Mouse (Mus musculus) layer of hippocampus, postnatal 25 days (tissue): ENCODE measurements at regions not wholly inside any gene's neighbourhood (a gene's known extent, or its start where the extent isn't known, plus 50 kb on each side); places are given as distances from the start of the nearest gene placed in this dataset.

Source experiments
- DNase-seq, 2 experiments: peaks; one replicate each; pipeline ENCODE4 v3.0.0; 2022; ENCODE audit warnings: mixed read lengths in 2 of 2, low spot score in 1 of 2; ENCODE audit errors: extremely low spot score in 1 of 2

DNA sequence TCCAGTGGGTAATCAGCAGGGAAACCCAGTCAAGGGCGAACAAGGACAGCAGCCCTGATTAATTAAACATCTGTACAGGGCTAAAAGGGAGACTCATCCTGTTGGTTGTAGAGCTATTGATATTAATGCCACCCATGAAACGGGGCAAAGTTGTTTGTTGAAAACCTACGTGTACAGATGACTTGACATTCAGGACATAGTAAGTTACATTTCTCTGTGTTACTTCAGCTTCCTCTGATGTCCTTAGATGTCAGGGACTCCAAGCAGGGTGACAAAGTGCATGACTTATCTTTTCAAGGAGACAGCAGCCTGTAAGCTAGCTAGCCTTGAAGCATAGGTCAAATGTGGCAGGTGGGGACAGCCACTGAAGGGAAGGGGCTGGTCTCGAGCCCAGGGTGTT, 390.5 kb downstream of the Ccdc171 start:
- DNase-seq = no peak

- no peak for DNase-seq
These were observed 391.7 kb downstream of the Ccdc171 start for GRCm38 (mm10) chr4:83917009-83917408.

DNA sequence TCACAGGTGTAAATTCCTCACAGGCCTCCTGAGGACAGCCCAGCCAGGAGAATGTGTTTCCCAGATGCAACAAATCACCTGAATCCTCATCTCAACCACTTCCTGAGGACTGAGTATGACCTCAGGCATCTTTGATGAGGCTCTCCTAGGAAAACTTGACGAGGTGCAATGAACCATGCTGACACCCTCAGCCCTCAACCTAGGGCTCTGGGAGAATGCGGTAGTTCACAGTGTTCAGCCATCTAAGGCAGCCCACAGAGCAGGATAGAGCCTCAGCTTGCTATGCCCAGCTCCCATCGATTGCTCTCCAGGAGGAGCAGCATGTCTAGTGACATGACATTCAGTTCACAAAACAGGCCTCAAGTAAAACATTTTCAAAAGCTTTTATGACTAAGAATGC, 392.7 kb downstream of the Ccdc171 start:
- DNase-seq = no peak

GRCm38 (mm10) chr4:83919041-83919440, 393.7 kb downstream of the Ccdc171 start:
- DNase-seq = no peak

DNA sequence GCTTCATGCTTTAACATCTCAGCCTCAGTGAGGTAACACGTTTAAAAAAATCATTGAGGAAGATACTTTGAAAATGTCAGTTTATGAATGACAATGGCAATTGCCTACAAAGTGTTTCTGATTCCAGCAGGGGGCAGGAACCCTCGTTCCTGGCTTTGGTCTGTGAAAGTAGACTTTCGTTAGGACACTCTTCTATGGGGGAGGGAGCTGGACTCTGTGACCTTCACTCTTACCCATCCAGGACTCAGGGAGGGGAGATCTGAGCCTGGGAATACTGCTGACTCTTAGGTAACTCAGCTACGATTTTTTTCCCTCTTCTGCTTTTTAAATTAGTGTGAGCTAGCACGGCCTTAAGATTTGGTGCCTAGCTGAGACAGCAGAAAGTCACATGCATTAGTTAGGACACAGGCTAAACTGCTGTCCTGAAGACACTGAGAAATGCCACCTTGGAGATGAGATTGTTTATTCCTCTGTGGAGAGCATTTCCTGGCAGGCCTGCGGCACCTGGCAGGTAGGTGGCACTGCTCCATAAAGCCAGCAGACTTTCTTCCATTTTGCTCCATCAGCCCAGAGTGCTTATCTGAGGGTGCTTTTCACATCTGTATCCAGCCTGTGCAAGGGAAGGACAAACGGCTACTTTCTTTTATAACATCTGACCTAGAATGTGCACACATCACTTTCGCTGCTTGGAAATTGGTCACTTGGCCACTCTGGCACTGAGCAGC, 399.9 kb downstream of the Ccdc171 start:
- no peak for DNase-seq

DNA sequence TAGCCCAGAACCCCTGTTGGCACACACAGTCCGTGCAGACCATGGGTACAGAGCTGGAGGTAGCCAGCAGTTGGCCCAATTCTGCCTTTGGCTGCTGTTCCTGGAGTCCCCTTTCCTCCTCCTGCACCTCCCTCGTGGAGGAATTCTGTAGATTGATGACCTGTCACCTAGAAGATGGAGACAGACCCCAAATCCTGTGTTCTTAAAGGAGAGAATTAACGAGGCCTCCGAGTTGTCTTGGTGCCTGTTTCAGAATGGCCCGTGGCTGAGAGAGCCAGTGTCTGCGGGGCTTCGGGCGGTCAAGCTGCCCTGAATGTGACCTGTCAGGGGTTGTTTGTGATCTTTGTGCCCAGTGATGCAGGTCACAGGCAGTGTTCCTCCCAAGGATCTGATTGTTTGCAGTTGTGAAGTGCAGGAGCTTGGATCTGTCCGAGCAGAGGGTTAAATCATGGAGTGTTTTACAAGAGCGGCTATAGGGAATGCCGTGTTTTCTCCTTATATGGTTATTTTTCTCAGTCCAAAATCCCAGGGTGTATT, 400.9 kb downstream of the Ccdc171 start:
- no peak for DNase-seq

DNA sequence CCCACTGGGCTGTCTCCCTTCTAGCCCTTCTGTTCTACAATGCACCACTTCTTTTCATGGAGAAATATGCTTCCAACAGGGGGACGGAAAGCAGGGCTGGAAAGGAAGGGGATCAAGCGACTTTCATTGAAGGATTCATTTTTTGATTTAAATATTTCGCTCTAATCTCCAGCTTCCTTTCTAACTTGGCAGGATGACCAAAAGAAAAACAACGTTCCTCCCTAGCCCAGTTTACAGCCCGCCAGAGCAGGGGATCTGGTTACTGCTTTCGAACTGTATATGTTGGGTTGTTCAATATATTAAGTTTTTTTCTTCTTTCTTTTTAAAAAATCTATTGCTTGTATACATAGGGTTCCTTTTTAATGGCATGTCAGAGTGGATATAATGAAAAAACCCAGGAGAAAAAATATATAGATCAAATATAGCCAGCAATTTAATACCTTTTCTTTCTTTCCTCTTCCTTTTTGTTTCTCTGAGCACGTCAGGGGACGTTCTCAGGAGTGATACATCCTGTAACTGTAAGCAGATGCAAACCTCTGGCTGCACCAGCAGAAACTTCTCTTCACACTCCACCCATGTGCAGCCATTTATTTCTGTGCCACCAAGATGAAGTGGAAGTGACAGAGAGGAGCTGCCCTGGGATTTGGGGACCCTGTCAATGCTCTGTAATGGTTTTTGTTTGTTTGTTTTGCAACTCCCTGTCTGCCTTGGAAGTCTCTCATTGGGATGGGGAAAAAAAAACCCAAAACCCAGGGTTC, 406.7 kb downstream of the Ccdc171 start:
- DNase-seq = no peak

DNA sequence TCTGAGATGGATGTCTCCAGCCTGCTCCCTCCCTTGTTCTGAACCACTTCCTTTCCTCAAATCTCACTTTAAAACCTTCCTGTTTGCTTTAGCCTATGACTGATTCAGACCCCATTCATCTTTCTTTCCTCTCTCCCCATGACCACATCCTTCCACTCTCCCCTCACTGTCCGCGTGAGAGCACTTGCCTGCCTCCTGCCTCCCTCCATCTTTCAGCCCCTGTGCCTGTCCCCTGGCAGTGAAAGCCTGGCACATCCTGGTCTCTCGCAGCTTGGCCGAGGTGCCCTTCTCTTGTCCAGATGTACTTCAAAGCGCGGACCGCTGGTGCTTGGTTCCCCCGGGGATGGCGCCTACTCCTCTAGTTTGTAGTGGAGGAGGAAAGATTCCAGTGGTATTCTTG, 416.3 kb downstream of the Ccdc171 start:
- DNase-seq = no peak

DNA sequence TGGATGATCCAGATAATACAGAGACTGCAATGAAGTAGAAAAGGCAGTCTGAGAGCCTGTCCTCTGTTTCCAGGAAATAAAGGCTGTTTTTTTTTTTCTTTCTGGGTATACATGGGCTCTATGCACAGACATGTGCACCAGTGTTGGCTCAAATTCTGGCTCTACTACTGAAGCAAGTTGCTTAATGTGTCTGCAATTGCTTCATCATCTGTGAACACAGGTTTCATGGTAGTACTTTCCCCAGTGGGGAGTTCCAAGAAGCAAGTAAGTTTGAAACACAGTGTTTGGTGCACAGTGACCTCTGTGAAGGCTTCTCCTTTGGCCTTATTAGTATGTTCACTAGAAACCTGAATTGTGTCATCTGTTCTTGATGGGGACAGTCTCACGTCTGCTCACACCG, 424.3 kb downstream of the Ccdc171 start:
- DNase-seq = no peak

DNA sequence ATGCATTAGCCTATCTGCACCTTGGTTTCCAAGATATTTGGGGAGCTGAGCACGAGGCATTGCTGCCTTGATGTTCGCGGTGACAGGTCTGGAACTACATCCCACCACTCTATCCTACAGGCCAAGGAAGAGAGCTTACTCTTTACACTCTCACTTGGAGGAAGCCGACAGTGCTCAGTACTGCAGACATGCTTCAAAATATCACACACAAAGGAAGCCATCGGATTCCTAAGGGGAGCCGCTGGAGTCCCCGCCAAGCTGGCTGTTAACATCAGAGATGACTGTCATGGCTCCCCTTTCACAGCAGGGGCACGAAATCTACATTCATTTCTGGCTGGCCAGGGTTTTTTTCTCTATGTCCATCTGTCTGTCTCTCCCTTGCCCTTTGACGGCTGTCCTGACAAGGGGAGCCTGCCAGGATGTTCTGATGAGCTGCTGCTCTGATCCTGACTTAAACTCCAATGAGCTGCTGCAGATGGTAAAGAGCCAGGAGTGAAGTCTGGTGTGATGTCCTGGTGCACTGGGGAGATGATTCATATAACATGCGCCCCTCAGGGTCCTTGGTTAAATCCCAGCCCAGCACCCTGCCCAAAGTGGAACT, 425.6 kb downstream of the Ccdc171 start:
- no peak for DNase-seq

GRCm38 (mm10) chr4:83956252-83956904, 431.0 kb downstream of the Ccdc171 start:
- DNase-seq = no peak

- DNase-seq = no peak
These were observed 431.9 kb downstream of the Ccdc171 start for GRCm38 (mm10) chr4:83957217-83957692.

DNA sequence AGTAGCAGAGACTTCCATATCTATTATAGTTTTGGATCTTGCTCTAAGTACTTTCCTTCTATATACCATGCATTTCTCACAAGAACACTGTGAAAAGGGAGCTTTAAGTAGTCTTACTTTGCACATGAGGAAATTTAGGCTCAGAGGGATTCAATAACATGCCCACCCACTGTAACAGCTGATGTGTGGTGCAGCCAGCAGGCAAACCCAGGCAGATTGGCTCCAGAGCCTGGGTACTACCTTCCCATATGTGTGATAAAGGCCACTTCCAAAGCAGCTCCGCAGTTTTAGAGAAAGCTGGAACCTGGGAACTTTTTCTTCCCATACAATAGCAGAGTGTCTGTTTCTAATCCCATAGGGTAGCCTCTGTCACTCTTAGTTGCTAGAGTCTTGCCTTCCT, 441.6 kb downstream of the Ccdc171 start:
- DNase-seq = peak; percentile 15 to 29

DNA sequence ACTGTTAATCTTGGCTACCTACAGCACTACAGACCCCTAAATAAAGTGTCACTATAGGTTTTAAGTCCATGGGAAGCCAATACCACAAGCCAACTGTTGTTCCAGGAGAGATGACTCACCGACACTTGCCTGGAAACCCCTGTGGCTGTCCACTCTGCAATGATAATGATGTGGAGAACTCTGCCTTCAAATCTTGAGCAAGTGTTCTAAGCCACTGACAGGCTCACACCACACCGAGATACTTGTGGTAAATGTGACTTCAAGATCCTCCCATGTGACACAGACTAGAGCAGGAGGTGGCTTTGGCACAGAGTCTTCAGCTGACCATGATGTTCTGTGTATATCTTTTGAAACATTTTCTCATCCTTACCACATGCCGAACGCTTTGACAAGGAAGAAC, 447.8 kb downstream of the Ccdc171 start:
- DNase-seq = no peak

DNA sequence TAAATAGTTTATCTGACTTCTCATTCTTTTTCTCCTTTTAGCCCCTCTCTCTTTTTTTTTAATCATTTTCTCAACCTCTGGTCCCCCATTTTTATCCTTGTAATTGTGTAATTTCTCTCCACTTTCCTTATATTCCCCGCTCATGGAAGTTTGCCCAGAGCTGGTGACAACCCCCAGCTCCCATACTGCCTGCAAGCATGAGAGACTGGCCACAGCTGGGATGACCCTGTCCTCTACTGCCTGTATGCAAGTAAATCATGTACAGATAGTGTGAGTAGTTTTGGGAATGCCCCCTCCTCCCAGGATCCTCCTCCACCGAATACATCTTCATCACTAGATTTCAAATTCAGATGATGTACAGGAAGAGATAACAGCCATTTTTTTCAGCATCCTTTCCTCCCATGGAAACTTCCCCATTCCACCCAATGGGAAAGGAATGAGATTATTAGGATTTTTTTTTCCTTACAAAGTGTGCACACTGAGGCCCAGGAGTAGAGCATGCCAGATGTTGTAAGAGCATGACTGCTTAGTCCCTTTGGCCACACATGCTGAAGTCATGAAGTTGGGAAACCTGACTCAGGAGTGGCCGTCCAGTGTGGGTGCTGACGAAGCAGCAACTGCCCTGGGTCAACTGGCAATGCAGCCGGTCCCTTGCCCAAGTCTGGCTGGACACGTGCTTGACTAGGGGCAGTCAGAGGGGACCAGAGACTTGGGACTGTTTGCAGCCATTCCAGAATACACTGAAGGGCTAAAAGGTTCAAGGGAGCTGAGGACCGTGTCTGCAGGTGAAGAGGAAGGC, 449.1 kb downstream of the Ccdc171 start:
- no peak for DNase-seq

DNA sequence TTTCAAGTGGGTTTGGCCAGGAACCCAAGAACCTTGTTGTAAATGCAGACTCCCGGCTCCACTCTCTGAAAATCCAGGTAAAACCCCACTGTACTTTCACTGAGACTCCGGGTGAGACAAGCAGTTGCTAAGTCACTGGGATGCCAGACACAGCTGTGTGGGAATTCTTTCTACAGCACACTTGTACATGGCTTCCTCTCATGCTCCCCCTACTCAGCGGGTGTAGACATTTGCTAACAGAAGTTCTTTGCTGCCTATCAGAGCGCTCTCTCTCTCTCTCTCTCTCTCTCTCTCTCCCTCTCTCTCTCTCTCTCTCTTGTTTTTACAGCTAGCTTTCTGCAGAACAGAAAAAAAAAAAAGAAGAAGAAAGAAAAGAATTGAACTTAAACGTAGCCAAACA, 450.2 kb downstream of the Ccdc171 start:
- no peak for DNase-seq

DNA sequence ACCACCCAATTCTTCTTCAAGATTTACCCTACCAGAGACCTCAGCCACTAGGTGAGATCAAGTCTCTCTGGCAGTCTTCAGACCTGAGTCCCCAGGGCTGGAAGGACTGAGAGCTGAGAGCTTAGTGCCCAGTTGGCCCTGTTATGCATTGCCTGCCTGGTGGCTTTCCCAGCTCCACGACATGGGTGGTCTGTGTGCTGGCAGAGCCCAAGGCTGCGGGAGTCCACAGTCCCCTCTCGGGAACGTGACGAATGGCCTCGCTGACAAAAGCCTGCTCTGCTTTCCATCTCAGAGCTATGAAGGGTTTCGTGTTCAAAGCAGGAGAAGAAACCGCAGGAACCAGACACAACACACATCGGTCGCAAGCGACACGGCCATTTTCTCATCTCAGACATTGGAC, 450.7 kb downstream of the Ccdc171 start:
- DNase-seq = no peak

- DNase-seq = no peak
These were observed 453.7 kb downstream of the Ccdc171 start for GRCm38 (mm10) chr4:83979088-83979487.

GRCm38 (mm10) chr4:83984671-83985391, 459.5 kb downstream of the Ccdc171 start:
- DNase-seq = peak in 1 of 2 experiments; percentile 18
